Mouse (Mus musculus): ENCODE measurements around the gene Myo15b.

DNA sequence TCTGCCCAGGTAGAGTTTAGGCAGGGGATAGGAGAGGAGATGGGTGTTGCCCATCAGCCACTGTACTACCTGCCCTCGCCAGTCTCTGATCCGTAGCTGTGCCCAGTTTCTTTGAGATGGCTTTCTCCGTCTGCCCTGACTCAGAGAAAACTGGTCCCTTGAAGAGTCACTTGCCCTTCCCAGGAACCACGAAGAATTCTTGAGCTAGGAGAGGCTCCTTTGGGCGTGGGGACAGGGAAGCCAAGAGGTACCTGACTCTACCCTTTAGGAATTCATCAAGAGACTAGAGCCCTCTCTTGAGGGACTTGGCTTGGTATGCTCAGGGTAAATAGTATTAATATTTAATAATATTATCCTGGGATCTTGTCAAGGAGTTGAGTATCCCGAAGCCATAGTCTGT lies 30.6 kb upstream of the Myo15b start:
- TF ChIP-seq POLR2A (IDR thresholded peaks at IDR 0.05; ENCODE audit: insufficient read depth, low read depth, low read length) (no peak), CTCF (IDR thresholded peaks at IDR 0.05; ENCODE audit: insufficient read depth, low read depth, low read length) (no peak)

All from olfactory bulb, adult 2 months (tissue).